Mouse (Mus musculus): ENCODE data around the gene 2010300C02Rik. TPM values are rescaled to one million over a fixed set of nuclear protein-coding genes. Genes with fewer than 3 reads are reported as not detected.

2010300C02Rik gene
- polyA plus RNA-seq, 1 experiment from 2014 or later = 9.2 TPM

GRCm38 (mm10) chr1:37678327-37679123 lies 41.4 kb downstream of the 2010300C02Rik start:
- peak; percentile 65 for DNase-seq (ENCODE audit: low spot score)
- WGBS = 49% methylated on average over 9 of the region's 9 CpGs
- no peak overlapping the region for H3K9ac ChIP-seq (replicated peaks; ENCODE audit: low read depth)
- no peaks in the 10 kb centered on the region for H3K4me1 ChIP-seq (ENCODE audit: insufficient read depth, low read depth, low read length)
- no peak for TF ChIP-seq EP300 (IDR thresholded peaks at IDR 0.05)
- TF ChIP-seq CTCF (IDR thresholded peaks at IDR 0.05) = peak; percentile 94
- ATAC-seq = peak; percentile 40
- H3K27me3 ChIP-seq (replicated peaks; ENCODE audit: insufficient read depth, low read length) = no peaks in the 10 kb centered on the region
- no peak overlapping the region for H3K4me2 ChIP-seq (replicated peaks; ENCODE audit: low read depth, low read length)
- no peaks in the 10 kb centered on the region for H3K9me3 ChIP-seq (ENCODE audit: low read length)
- H3K27ac ChIP-seq (ENCODE audit: low read length) = no peak overlapping the region
- H3K36me3 ChIP-seq (ENCODE audit: insufficient read depth, low read length) = no peaks in the 10 kb centered on the region
- H3K4me3 ChIP-seq (ENCODE audit: low read depth, low read length) = no peak overlapping the region

DNA sequence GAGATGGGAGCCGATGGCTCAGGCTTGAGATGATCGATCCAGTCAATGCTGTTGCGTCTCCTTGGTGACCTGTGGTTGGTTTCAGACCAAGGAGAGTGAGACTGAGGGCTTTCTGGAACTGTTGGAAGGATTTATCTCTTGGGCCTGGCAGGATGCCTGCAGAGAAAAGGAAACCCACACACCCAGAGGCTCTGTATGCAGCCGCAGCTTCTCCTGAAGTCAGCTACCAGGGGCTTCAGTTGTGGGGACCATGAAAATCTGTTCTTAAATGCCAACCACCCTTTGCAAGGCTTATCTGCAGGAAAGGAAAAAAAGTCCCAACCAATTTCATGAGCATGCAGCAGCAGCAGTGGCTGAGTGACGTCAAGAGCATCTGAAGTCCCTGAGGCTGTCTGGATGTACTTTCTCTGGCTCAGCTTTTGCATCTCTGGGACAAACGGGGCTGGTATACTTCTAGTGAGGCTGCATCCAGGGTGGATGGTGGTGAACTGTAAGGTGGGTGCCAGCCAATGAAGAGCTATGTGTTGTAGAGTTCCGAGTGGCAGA lies 42.8 kb downstream of the 2010300C02Rik start:
- no peak overlapping the region for H3K9ac ChIP-seq (replicated peaks; ENCODE audit: low read depth)
- 64% methylated on average over 7 of the region's 7 CpGs for WGBS
- no peak for TF ChIP-seq EP300 (IDR thresholded peaks at IDR 0.05)
- TF ChIP-seq CTCF (IDR thresholded peaks at IDR 0.05) = no peak
- ATAC-seq (no peak), DNase-seq (ENCODE audit: low spot score) (no peak)
- H3K4me3 ChIP-seq (ENCODE audit: low read depth, low read length) = no peak overlapping the region
- no peaks in the 10 kb centered on the region for H3K27me3 ChIP-seq (replicated peaks; ENCODE audit: insufficient read depth, low read length)
- H3K4me1 ChIP-seq (ENCODE audit: insufficient read depth, low read depth, low read length) = no peaks in the 10 kb centered on the region
- no peak overlapping the region for H3K4me2 ChIP-seq (replicated peaks; ENCODE audit: low read depth, low read length)
- no peak overlapping the region for H3K27ac ChIP-seq (ENCODE audit: low read length)
- no peaks in the 10 kb centered on the region for H3K36me3 ChIP-seq (ENCODE audit: insufficient read depth, low read length)
- no peaks in the 10 kb centered on the region for H3K9me3 ChIP-seq (ENCODE audit: low read length)

DNA sequence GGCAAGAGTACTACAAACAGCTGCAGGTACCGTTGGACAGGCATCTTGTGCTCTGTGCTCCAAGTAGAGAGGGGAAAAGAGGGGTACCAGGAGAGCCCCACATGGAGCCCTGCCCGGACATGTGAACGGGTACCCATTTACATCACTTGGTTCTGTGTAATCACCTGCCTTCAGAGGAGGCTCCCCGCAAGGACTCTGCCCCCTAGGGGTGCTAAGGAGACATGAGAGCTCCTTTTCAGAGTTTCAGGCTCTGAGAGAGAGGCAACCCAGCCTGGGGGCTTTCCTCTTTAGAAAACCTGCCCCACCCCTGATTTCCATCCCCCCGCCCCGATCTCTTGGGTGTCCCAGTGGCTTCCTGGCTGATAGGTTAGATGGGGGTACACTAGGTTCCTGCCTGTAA lies 44.4 kb downstream of the 2010300C02Rik start:
- Histone ChIP-seq H3K9me3 (ENCODE audit: low read length) (no peaks in the 10 kb centered on the region), H3K27me3 (replicated peaks; ENCODE audit: insufficient read depth, low read length) (no peaks in the 10 kb centered on the region), H3K9ac (replicated peaks; ENCODE audit: low read depth) (no peak overlapping the region), H3K4me3 (ENCODE audit: low read depth, low read length) (no peak overlapping the region), H3K4me2 (replicated peaks; ENCODE audit: low read depth, low read length) (no peak overlapping the region), H3K4me1 (ENCODE audit: insufficient read depth, low read depth, low read length) (no peaks in the 10 kb centered on the region), H3K36me3 (ENCODE audit: insufficient read depth, low read length) (no peaks in the 10 kb centered on the region), H3K27ac (ENCODE audit: low read length) (no peak overlapping the region)
- ATAC-seq = no peak
- no peak for DNase-seq (ENCODE audit: low spot score)
- WGBS = 58% methylated on average over 6 of the region's 6 CpGs
- TF ChIP-seq CTCF (IDR thresholded peaks at IDR 0.05) (peak; percentile 28; the same call in 1 of the 2 replicates), EP300 (IDR thresholded peaks at IDR 0.05) (no peak)

- H3K36me3 ChIP-seq (ENCODE audit: insufficient read depth, low read length) = no peaks in the 10 kb centered on the region
- no peak overlapping the region for H3K27ac ChIP-seq (ENCODE audit: low read length)
- H3K4me2 ChIP-seq (replicated peaks; ENCODE audit: low read depth, low read length) = no peak overlapping the region
- peak; percentile 73 for ATAC-seq
- 65% methylated on average over 8 of the region's 8 CpGs for WGBS
- H3K27me3 ChIP-seq (replicated peaks; ENCODE audit: insufficient read depth, low read length) = no peaks in the 10 kb centered on the region
- H3K4me1 ChIP-seq (ENCODE audit: insufficient read depth, low read depth, low read length) = no peaks in the 10 kb centered on the region
- TF ChIP-seq CTCF (IDR thresholded peaks at IDR 0.05) (no peak), EP300 (IDR thresholded peaks at IDR 0.05) (0 out of 2 replicates have a peak, but pooled peaks have one; percentile 16)
- no peak overlapping the region for H3K4me3 ChIP-seq (ENCODE audit: low read depth, low read length)
- H3K9me3 ChIP-seq (ENCODE audit: low read length) = no peaks in the 10 kb centered on the region
- DNase-seq (ENCODE audit: low spot score) = peak; percentile 68
- no peak overlapping the region for H3K9ac ChIP-seq (replicated peaks; ENCODE audit: low read depth)
Measured at GRCm38 (mm10) chr1:37674266-37674665, 45.6 kb downstream of the 2010300C02Rik start.

- ATAC-seq = no peak
- DNase-seq (ENCODE audit: low spot score) = no peak
Measured at GRCm38 (mm10) chr1:37671316-37671715, 48.6 kb downstream of the 2010300C02Rik start.

DNA sequence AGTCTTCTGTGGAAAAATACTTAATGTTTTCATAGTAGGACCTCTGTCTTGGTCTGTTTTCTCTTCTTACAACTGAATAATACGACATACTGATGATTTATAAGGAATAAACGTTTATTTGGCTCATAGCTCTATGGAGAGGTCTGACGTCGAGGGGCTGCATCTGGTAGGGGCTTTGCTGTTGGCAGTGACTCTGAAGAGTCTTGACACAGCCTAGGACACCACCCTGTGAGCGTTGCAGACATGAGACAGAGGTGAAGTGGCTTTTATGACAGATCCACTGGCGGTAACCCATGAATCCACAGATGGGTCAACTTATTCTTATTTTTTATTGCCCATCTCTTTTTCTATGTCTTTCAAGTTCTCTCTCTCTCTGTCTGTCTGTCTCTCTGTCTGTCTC lies 52.5 kb downstream of the 2010300C02Rik start:
- 0 out of 2 replicates have a peak overlapping the region, but pooled peaks have one; percentile 9 for H3K27ac ChIP-seq (ENCODE audit: low read length)
- no peak for TF ChIP-seq EP300 (IDR thresholded peaks at IDR 0.05)
- TF ChIP-seq CTCF (IDR thresholded peaks at IDR 0.05) = no peak
- 0 out of 2 replicates have a peak, but pooled peaks cover 6% of the 10 kb centered on the region for H3K4me1 ChIP-seq (ENCODE audit: insufficient read depth, low read depth, low read length)
- peak overlapping the region; percentile 52; the same call in 1 of the 2 replicates for H3K4me2 ChIP-seq (replicated peaks; ENCODE audit: low read depth, low read length)
- H3K36me3 ChIP-seq (ENCODE audit: insufficient read depth, low read length) = no peaks in the 10 kb centered on the region
- no peaks in the 10 kb centered on the region for H3K9me3 ChIP-seq (ENCODE audit: low read length)
- no peak overlapping the region for H3K9ac ChIP-seq (replicated peaks; ENCODE audit: low read depth)
- ATAC-seq (no peak), DNase-seq (ENCODE audit: low spot score) (peak; percentile 41)
- H3K4me3 ChIP-seq (ENCODE audit: low read depth, low read length) = no peak overlapping the region
- 30% methylated on average over 6 of the region's 6 CpGs for WGBS
- H3K27me3 ChIP-seq (replicated peaks; ENCODE audit: insufficient read depth, low read length) = no peaks in the 10 kb centered on the region

More at GRCm38 (mm10) chr1:37671316-37671715, 48.6 kb downstream of the 2010300C02Rik start:
- WGBS = 59% methylated on average over 4 of the region's 4 CpGs
- no peak overlapping the region for H3K4me3 ChIP-seq (ENCODE audit: low read depth, low read length)
- no peaks in the 10 kb centered on the region for H3K9me3 ChIP-seq (ENCODE audit: low read length)
- no peak overlapping the region for H3K4me2 ChIP-seq (replicated peaks; ENCODE audit: low read depth, low read length)
- no peaks in the 10 kb centered on the region for H3K36me3 ChIP-seq (ENCODE audit: insufficient read depth, low read length)
- TF ChIP-seq EP300 (IDR thresholded peaks at IDR 0.05) (no peak), CTCF (IDR thresholded peaks at IDR 0.05) (no peak)
- H3K4me1 ChIP-seq (ENCODE audit: insufficient read depth, low read depth, low read length) = no peaks in the 10 kb centered on the region
- H3K9ac ChIP-seq (replicated peaks; ENCODE audit: low read depth) = no peak overlapping the region
- no peak overlapping the region for H3K27ac ChIP-seq (ENCODE audit: low read length)
- H3K27me3 ChIP-seq (replicated peaks; ENCODE audit: insufficient read depth, low read length) = no peaks in the 10 kb centered on the region
